Mouse (Mus musculus) stomach, postnatal 0 days (tissue): ENCODE data around the gene Nars2. TPM values are rescaled to one million over a fixed set of nuclear protein-coding genes. Genes with fewer than 3 reads are reported as not detected.

ENCODE experiments used
- ATAC-seq: fragments of 200-750 bp; cut with Nextera tagmentation; 2 replicates; pipeline ENCODE4 v1.8.0; 2017; ENCODE audit not compliant: low FRiP score, low TSS enrichment
- DNase-seq: peaks from one replicate; pipeline ENCODE4 v3.0.0-alpha.2; 2016; ENCODE audit warnings: low spot score
- H3K27ac ChIP-seq: fragments of 300-500 bp; sonication (generic); replicated peaks from 2 replicates; pipeline ENCODE4 v1.5.1; 2014; ENCODE audit warnings: mild to moderate bottlenecking, control low read depth
- H3K27me3 ChIP-seq: fragments of 300-500 bp; sonication (generic); 2 replicates; pipeline ENCODE4 v1.6.1; 2014; ENCODE audit warnings: low read length; ENCODE audit not compliant: control insufficient read depth, insufficient read depth
- H3K36me3 ChIP-seq: fragments of 300-500 bp; sonication (generic); 2 replicates; pipeline ENCODE4 v1.6.1; 2014; ENCODE audit warnings: low read length, mixed read lengths; ENCODE audit not compliant: control insufficient read depth, insufficient read depth
- H3K4me1 ChIP-seq: fragments of 300-500 bp; sonication (generic); replicated peaks from 2 replicates; pipeline ENCODE4 v1.6.1; 2014; ENCODE audit warnings: antibody characterized with exemption; ENCODE audit not compliant: control insufficient read depth, insufficient read depth
- H3K4me2 ChIP-seq: fragments of 300-500 bp; sonication (generic); replicated peaks from 2 replicates; pipeline ENCODE4 v1.6.1; 2014; ENCODE audit warnings: low read depth, mild to moderate bottlenecking, control low read depth, moderate library complexity
- H3K4me3 ChIP-seq: fragments of 300-500 bp; sonication (generic); 2 replicates; pipeline ENCODE4 v1.5.1; 2014; ENCODE audit warnings: low read depth, low read length, control low read depth
- H3K9ac ChIP-seq: fragments of 300-500 bp; sonication (generic); 2 replicates; pipeline ENCODE4 v1.6.1; 2014; ENCODE audit warnings: mild to moderate bottlenecking, low read length, control low read depth, mixed read lengths
- H3K9me3 ChIP-seq: fragments of 300-500 bp; sonication (generic); 2 replicates; pipeline ENCODE4 v1.6.1; 2016; ENCODE audit warnings: low read length; ENCODE audit not compliant: control insufficient read depth
- CTCF ChIP-seq: IDR thresholded peaks from 2 replicates; pipeline ENCODE4 v1.5.1; 2016; ENCODE audit warnings: antibody characterized with exemption, low read depth, mild to moderate bottlenecking, moderate library complexity
- EP300 ChIP-seq: optimal IDR thresholded peaks from 2 replicates; pipeline ENCODE3; 2016; ENCODE audit warnings: antibody characterized with exemption
- WGBS: fragments of 180-500 bp; shearing (Covaris S2); extraction: QIAGEN DNeasy Blood & Tissue Kit; methylation state at CpG from one replicate; pipeline ENCODE4 v1.1.7; 2014; 5-methylcytosine and 5-hydroxymethylcytosine counted together
- polyA plus RNA-seq: library from polyadenylated mRNA; unstranded; fragments of >200 nt; fragmentation: Nextera tagmentation; extraction: Ambion mirVana; gene quantifications from 2 replicates; pipeline ENCODE4 v1.2.1, GENCODE M21; 2015

The Nars2 gene
- polyA plus RNA-seq, 1 experiment from 2014 or later, result 14.5 TPM

DNA sequence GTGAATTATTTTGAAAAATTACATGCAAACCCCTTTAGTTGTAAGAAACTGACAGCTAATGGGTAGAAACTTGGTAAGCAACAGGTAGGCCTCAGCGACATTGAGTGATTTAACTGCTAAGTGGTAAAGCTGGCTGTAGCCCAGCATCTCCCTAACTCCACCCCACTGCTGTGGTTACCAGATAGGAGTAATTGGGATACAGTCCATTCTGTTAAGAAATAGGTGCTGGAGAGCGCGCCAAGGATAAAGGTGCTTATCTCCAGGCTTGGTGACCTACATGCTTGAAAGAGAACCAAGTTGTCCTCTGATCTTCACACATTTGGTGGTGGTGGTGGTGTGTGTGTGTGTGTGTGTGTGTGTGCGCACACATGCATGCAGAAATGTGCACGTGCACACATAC is 7.9 kb downstream of the Nars2 start:
- no peak for ATAC-seq
- 86% methylated on average over 5 of the region's 5 CpGs for WGBS
- no peak overlapping the region for H3K9ac ChIP-seq
- H3K4me1 ChIP-seq, result no peaks in the 10 kb centered on the region
- peaks cover 5% of the 10 kb centered on the region; the same call in 1 of the 2 replicates for H3K36me3 ChIP-seq
- H3K9me3 ChIP-seq, result no peaks in the 10 kb centered on the region
- no peak overlapping the region for H3K4me2 ChIP-seq
- no peaks in the 10 kb centered on the region for H3K27me3 ChIP-seq
- no peak overlapping the region for H3K4me3 ChIP-seq
- H3K27ac ChIP-seq, result no peak overlapping the region
- TF ChIP-seq CTCF (no peak), EP300 (no peak)
- DNase-seq, result no peak

DNA sequence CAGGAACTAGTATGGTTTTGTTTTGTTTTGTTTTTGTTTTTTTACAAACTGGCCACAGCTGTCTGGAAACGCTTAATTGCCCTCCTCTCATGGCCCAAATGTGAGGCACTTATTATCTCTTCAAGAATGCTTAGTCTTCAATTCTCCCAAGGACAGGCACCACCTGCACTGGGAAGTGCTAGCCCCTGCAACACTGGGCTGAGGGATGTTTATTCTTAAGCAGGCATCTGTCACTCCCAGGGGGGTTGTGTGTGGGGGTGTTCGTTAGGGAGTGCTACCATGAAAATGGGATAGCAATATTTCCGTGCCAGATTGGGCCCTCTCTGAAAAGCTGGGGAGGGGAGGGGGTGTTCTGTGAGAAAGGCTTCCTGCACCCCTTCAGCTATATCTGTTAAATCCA is 15.9 kb downstream of the Nars2 start:
- H3K4me1 ChIP-seq, result no peaks in the 10 kb centered on the region
- H3K9ac ChIP-seq, result no peak overlapping the region
- no peaks in the 10 kb centered on the region for H3K27me3 ChIP-seq
- no peak overlapping the region for H3K4me2 ChIP-seq
- DNase-seq, result no peak
- no peak for TF ChIP-seq CTCF
- TF ChIP-seq EP300, result no peak
- no peak overlapping the region for H3K4me3 ChIP-seq
- no peak overlapping the region for H3K27ac ChIP-seq
- H3K9me3 ChIP-seq, result no peaks in the 10 kb centered on the region
- ATAC-seq, result no peak
- WGBS, result 42% methylated on average over 3 of the region's 3 CpGs
- H3K36me3 ChIP-seq, result no peaks in the 10 kb centered on the region

DNA sequence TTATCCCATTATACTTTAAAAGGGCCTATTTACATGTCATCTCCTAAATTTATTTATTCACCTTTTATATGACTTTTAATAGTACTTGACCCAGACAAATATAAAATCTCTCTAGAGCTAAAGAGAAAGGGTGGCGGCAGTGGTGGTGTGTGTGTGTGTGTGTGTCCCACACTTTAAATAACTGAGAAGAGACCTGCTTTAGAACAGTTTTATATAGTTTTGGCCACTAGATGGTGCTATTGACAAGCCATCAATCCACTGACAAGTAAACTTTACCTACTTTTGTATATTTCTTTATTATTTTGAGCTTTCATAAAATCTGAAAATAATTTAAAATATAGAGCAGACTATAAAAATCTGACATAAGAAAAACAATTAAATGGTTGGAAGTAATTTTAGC is 19.1 kb downstream of the Nars2 start:
- 19% methylated on average over 1 of the region's 1 CpGs for WGBS
- H3K27me3 ChIP-seq, result no peaks in the 10 kb centered on the region
- ATAC-seq, result no peak
- TF ChIP-seq EP300 (no peak), CTCF (peak; percentile 81)
- H3K27ac ChIP-seq, result no peak overlapping the region
- no peak for DNase-seq
- H3K9ac ChIP-seq, result no peak overlapping the region
- 0 out of 2 replicates have a peak, but pooled peaks cover 2% of the 10 kb centered on the region for H3K36me3 ChIP-seq
- no peak overlapping the region for H3K4me2 ChIP-seq
- H3K4me3 ChIP-seq, result no peak overlapping the region
- no peaks in the 10 kb centered on the region for H3K9me3 ChIP-seq
- no peaks in the 10 kb centered on the region for H3K4me1 ChIP-seq

DNA sequence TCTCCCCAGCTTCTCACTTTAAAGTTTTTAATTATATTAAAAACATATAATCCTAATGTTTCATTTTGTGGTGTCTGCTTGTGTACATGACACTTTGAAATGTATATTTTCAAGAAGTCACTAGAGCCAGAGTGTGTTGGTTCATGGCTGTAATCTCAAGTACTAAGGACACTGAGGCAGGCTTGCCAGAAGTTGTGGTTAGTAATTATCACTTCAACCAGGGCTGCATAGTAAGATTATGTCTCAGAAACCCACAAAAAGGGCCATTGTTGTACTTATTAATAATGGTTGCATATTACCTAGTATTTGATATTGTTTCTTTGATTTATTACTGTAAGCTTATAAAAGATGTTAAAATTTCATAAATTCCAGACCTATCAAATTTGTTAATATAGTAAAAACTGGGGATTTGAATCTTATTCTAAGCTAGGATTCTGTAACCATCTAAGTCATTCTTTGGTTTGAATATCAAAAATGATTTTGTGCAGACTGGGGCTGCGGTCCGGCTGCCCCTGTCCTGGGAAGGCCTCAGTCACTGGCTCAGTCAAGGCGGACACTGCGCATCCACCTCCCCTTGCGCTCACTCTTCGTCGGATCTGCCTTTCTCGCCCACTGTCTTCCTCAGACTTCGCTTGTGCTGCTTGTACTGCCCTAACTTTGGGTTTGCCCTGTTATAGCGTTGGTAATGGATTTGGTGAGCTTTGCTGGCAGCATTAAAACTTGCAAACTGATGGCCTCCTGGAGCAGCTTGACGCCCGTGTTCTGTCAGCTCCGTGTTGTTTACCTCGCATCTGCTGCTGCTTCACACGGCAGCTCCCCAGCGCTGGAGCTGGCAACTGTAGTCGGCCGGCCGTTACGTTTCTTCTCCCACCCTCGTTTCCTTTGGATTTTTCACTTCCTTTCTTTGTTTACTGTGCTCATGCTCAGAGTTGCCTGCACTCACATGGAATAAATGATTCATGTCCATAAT is 20.0 kb downstream of the Nars2 start:
- H3K9me3 ChIP-seq, result no peaks in the 10 kb centered on the region
- H3K4me2 ChIP-seq, result 0 out of 2 replicates have a peak overlapping the region, but pooled peaks have one; percentile 31
- TF ChIP-seq EP300, result no peak
- TF ChIP-seq CTCF, result no peak
- 59% methylated on average over 21 of the region's 21 CpGs for WGBS
- no peaks in the 10 kb centered on the region for H3K27me3 ChIP-seq
- H3K36me3 ChIP-seq, result 0 out of 2 replicates have a peak, but pooled peaks cover 2% of the 10 kb centered on the region
- H3K9ac ChIP-seq, result peak overlapping the region; percentile 41; the same call in 1 of the 2 replicates
- H3K4me3 ChIP-seq, result no peak overlapping the region
- DNase-seq (no peak), ATAC-seq (no peak)
- no peaks in the 10 kb centered on the region for H3K4me1 ChIP-seq
- peak overlapping the region; percentile 35; the same call in 1 of the 2 replicates for H3K27ac ChIP-seq

DNA sequence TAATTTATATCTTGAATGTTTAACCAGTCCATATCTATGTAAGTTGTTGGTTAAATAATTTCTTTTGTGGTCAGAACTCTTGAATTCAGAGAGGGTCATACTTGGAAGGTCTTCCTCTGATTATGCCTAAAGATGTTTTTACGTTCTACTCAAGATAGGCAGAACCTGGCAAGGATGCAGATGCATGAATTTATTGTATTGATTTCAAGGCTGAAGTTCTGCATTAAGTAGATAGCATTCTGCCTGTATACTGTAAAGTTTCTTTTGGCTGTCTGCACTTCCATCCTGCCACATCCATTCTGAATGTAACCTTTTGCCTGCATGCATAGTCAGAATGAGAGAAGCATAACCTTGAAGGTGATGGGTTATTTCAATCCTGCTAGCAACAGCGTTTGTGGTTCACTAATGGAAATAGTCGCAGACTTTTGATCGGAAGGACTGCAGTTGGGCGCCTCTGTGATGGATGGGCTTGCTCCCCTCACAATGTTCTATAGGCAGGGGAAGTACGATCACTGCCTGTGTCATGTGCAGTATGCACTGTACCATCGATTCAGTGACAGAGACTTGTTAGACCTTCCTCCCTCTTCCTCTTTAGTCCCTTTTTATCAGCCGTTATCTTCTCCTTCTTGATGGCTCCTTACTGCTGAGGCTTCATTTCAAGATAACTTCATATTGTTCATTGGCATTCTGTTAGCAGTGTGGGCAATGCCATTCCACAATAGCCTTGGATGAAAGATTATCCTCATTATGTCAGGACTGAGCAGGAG is 21.0 kb downstream of the Nars2 start:
- H3K9ac ChIP-seq, result no peak overlapping the region
- no peak for DNase-seq
- no peaks in the 10 kb centered on the region for H3K27me3 ChIP-seq
- TF ChIP-seq CTCF (no peak), EP300 (no peak)
- no peak overlapping the region for H3K4me3 ChIP-seq
- H3K36me3 ChIP-seq, result 0 out of 2 replicates have a peak, but pooled peaks cover 2% of the 10 kb centered on the region
- no peaks in the 10 kb centered on the region for H3K9me3 ChIP-seq
- 69% methylated on average over 8 of the region's 8 CpGs for WGBS
- no peaks in the 10 kb centered on the region for H3K4me1 ChIP-seq
- H3K4me2 ChIP-seq, result no peak overlapping the region
- no peak for ATAC-seq
- H3K27ac ChIP-seq, result no peak overlapping the region
